Mouse (Mus musculus) heart, embryonic 16.5 days (tissue): ENCODE results near the gene Htra1. TPM values are rescaled to one million over a fixed set of nuclear protein-coding genes. Genes with fewer than 3 reads are reported as not detected.

Experiments
- ATAC-seq: fragments of 200-750 bp; cut with Nextera tagmentation; replicated peaks from 2 replicates; pipeline ENCODE4 v1.8.0; 2017; ENCODE audit warnings: moderate number of reproducible peaks; ENCODE audit not compliant: insufficient read depth, low FRiP score; ENCODE audit errors: extremely low read depth
- H3K27ac ChIP-seq: fragments of 300-500 bp; sonication (generic); 2 replicates; pipeline ENCODE4 v1.5.1; 2014; ENCODE audit warnings: mild to moderate bottlenecking, low read length, control low read depth, moderate library complexity
- H3K27me3 ChIP-seq: fragments of 300-500 bp; sonication (generic); 2 replicates; pipeline ENCODE4 v1.6.1; 2014; ENCODE audit warnings: low read length, mixed read lengths; ENCODE audit not compliant: control insufficient read depth, insufficient read depth
- H3K36me3 ChIP-seq: fragments of 300-500 bp; sonication (generic); 2 replicates; pipeline ENCODE4 v1.6.1; 2014; ENCODE audit not compliant: control insufficient read depth, insufficient read depth
- H3K4me1 ChIP-seq: fragments of 300-500 bp; sonication (generic); 2 replicates; pipeline ENCODE4 v1.6.1; 2014; ENCODE audit warnings: low read length, mixed read lengths; ENCODE audit not compliant: control insufficient read depth, insufficient read depth
- H3K4me2 ChIP-seq: fragments of 300-500 bp; sonication (generic); 2 replicates; pipeline ENCODE4 v1.6.1; 2014; ENCODE audit warnings: low read depth, mild to moderate bottlenecking, control low read depth, low read length
- H3K4me3 ChIP-seq: fragments of 300-500 bp; sonication (generic); 2 replicates; pipeline ENCODE4 v1.5.1; 2014; ENCODE audit warnings: mild to moderate bottlenecking, control low read depth, low read length
- H3K9ac ChIP-seq: fragments of 300-500 bp; sonication (generic); 2 replicates; pipeline ENCODE4 v1.6.1; 2014; ENCODE audit warnings: low read length, control low read depth
- H3K9me3 ChIP-seq: fragments of 300-500 bp; sonication (generic); replicated peaks from 2 replicates; pipeline ENCODE4 v1.6.1; 2016; ENCODE audit warnings: low read length; ENCODE audit not compliant: control insufficient read depth
- WGBS: fragments of 180-500 bp; shearing (Covaris S2); extraction: QIAGEN DNeasy Blood & Tissue Kit; methylation state at CpG from one replicate; pipeline ENCODE4 v1.1.7; 2014; 5-methylcytosine and 5-hydroxymethylcytosine counted together
- polyA plus RNA-seq: library from polyadenylated mRNA; unstranded; fragments of >200 nt; fragmentation: Nextera tagmentation; extraction: Ambion mirVana; gene quantifications from 2 replicates; pipeline ENCODE4 v1.2.1, GENCODE M21; 2015

The Htra1 gene
- 63.4 and 65.6 TPM in 2 replicates for polyA plus RNA-seq

DNA sequence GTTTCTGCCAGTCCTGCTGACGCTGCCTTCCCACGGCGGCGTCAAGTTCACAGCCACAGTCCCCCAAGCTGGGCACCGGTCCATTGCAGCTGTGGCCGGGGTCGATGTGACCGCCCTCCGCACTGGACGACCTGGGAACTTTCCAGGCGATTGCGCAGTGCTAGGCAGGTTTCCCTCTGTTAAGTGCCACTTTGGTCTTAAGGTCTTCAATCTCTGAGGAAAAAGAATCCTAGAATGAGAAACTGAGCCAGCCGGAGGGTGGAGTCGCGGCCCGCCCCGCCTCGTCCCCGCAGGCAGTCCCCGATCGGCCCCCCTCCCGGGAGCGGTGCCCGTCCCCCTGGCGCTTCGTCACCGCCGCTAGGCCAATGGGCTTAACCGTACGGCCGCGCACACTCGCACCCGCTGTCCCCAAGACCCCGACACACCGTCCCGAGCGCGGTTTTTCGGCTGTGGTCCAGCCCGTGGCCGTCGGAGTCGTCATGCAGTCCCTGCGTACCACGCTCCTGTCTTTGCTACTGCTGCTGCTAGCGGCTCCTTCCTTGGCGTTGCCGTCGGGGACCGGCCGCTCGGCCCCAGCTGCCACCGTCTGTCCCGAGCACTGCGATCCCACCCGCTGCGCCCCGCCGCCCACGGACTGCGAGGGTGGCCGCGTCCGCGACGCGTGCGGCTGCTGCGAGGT, at the start of gene Htra1:
TSS of gene Htra1 (plus strand) at position 319 of the 679 bp plus-strand sequence.
- peak within 1 kb of the TSS; percentile 65 for H3K4me3 ChIP-seq
- peaks cover 13% of the 10 kb centered on the region for H3K27me3 ChIP-seq
- WGBS, result under 1% methylated on average over 70 of the region's 70 CpGs
- peak within 1 kb of the TSS; percentile 71 for H3K9ac ChIP-seq
- H3K36me3 ChIP-seq, result no peaks in the 10 kb centered on the region
- no peaks in the 10 kb centered on the region for H3K9me3 ChIP-seq
- peak within 1 kb of the TSS; percentile 84 for H3K4me2 ChIP-seq
- H3K4me1 ChIP-seq, result peaks cover 19% of the 10 kb centered on the region
- peak within 1 kb of the TSS; percentile 15; the same call in 1 of the 2 replicates for H3K27ac ChIP-seq
- ATAC-seq, result peak; percentile 88

DNA sequence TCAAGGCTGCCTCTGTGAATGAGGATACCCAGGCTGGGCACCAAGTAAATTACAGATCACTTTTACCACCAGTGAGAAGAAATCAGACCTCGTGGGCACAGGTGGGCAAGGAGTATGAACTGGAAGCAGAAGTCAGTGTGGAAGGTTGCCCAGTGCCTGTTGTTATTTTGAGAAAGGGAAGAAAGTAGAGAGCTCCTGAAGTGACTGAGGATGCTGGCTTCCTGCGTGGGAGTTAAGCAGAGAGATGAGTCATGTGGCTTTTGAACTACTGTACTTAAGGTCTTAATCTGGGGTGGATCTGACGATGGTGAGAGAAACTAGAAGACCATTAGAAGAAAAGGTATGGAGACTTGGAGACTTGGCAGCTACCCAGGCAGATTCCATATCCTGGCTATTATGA, 49.7 kb upstream of the Htra1 start:
- no peak overlapping the region for H3K27ac ChIP-seq
- no peaks in the 10 kb centered on the region for H3K27me3 ChIP-seq
- H3K36me3 ChIP-seq, result peaks cover 12% of the 10 kb centered on the region
- H3K9ac ChIP-seq, result no peak overlapping the region
- H3K4me1 ChIP-seq, result peaks cover 18% of the 10 kb centered on the region
- no peak overlapping the region for H3K4me2 ChIP-seq
- 56% methylated on average over 3 of the region's 3 CpGs for WGBS
- no peaks in the 10 kb centered on the region for H3K9me3 ChIP-seq
- no peak overlapping the region for H3K4me3 ChIP-seq
- ATAC-seq, result no peak

DNA sequence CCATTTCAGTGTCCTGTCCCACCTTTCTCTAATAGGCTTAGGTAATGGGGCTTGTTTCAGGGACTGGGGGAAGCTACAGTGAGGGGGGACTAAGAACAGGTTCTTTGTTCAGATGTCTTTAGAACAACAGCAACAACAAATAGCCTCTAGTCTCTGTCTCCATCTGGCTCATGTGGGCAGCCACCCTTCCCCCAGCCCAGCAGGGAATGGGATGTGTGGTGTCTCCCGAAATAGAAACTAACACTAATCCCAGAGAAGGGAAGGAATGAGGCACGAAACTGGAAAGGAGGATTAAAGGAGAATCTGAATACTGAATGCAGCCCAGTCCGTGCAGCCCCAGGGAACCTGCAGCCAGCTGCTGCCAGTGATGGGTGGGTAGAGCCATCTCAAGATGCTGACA, 48.0 kb upstream of the Htra1 start:
- Histone ChIP-seq H3K27ac (peak overlapping the region; percentile 93), H3K27me3 (no peaks in the 10 kb centered on the region), H3K4me1 (peaks cover 18% of the 10 kb centered on the region), H3K4me2 (peak overlapping the region; percentile 54), H3K36me3 (peaks cover 10% of the 10 kb centered on the region), H3K4me3 (no peak overlapping the region), H3K9me3 (no peaks in the 10 kb centered on the region), H3K9ac (peak overlapping the region; percentile 59; the same call in 1 of the 2 replicates)
- peak; percentile 86 for ATAC-seq
- WGBS, result 17% methylated on average over 3 of the region's 3 CpGs

- ATAC-seq, result no peak
- WGBS, result 14% methylated on average over 2 of the region's 2 CpGs
- H3K4me2 ChIP-seq, result no peak overlapping the region
- H3K9ac ChIP-seq, result no peak overlapping the region
- H3K27me3 ChIP-seq, result no peaks in the 10 kb centered on the region
- H3K36me3 ChIP-seq, result peaks cover 13% of the 10 kb centered on the region
- no peak overlapping the region for H3K4me3 ChIP-seq
- H3K9me3 ChIP-seq, result no peaks in the 10 kb centered on the region
- peaks cover 18% of the 10 kb centered on the region for H3K4me1 ChIP-seq
- H3K27ac ChIP-seq, result no peak overlapping the region
These were observed 45.0 kb upstream of the Htra1 start for GRCm38 (mm10) chr7:130890871-130891270.

DNA sequence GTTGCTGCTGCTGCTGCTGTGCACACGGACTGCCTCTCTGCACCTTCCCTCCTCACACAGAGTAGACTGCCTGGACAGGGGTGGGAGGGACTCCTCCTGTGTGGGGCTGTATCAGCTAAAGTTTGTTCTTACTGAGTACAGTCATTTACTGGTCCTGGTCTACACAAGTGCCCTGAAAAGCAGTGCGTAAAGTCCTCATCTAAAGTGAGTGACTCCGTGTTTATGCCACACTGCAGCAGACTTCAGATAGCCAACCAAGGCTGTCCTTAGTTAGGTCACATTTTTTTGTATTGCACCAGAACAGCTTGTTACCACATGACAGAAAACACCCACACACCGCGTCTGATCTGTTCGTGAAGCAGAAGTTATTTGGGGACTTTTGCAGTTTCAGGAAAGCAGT, 42.9 kb upstream of the Htra1 start:
- no peak overlapping the region for H3K9ac ChIP-seq
- H3K4me3 ChIP-seq, result no peak overlapping the region
- WGBS, result 66% methylated on average over 6 of the region's 6 CpGs
- H3K9me3 ChIP-seq, result no peaks in the 10 kb centered on the region
- peaks cover 14% of the 10 kb centered on the region for H3K4me1 ChIP-seq
- no peak for ATAC-seq
- H3K27me3 ChIP-seq, result no peaks in the 10 kb centered on the region
- H3K4me2 ChIP-seq, result no peak overlapping the region
- no peak overlapping the region for H3K27ac ChIP-seq
- H3K36me3 ChIP-seq, result peaks cover 19% of the 10 kb centered on the region; the same call in 1 of the 2 replicates

DNA sequence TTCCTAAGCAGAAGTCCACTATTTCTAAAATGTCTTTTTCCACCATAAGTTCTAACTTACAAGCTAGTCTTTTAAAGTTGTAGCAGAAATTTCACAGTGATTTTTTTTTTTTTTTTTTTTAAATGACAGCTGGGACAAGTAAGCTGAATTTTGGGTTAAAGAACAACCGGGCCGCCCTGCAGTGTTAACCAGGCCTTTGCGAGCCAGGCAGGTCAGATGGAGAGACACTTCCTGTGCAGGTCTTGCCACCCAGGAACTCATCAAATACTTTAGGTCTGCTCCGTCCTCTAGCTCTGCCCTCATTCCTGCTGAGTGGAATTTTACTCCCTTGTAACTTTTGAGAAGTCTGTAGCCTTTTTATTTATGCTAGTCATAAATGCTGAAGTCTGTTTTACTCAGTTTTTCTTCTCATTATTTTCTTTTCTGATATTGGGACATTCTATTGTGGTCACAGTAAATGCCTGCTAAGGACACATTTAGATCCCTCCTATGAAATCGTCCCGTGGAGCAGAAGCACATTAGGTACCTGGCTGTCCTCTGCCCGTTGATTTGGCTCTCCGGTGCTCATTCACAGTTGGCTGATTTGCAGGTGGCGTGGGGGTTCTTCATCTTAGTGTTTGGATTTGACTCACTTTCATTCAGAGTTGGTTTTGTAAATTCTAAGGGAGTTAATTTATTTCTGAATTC, 40.8 kb upstream of the Htra1 start:
- WGBS, result 87% methylated on average over 9 of the region's 9 CpGs
- Histone ChIP-seq H3K27me3 (no peaks in the 10 kb centered on the region), H3K4me1 (peaks cover 4% of the 10 kb centered on the region; the same call in 1 of the 2 replicates), H3K9ac (no peak overlapping the region), H3K4me2 (no peak overlapping the region), H3K27ac (no peak overlapping the region), H3K36me3 (peaks cover 25% of the 10 kb centered on the region; the same call in 1 of the 2 replicates), H3K9me3 (no peaks in the 10 kb centered on the region), H3K4me3 (no peak overlapping the region)
- ATAC-seq, result no peak

DNA sequence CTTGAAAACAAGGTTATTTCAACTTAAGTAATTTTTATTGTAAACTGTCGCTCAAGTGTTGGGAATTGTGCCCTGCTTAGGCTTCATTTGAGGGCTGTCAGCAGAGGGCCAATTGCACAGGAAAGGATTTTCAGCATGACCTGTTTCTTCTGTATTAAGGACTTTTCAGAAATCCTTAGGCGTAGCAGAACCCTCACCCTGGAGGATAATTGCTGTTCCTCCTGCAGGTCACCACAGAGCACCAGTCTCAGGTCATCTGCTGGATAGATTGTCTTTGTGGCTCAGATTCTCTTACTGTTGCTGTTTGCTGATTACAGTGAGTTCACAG, 40.3 kb upstream of the Htra1 start:
- ATAC-seq, result no peak
- 88% methylated on average over 2 of the region's 2 CpGs for WGBS
- Histone ChIP-seq H3K36me3 (peaks cover 25% of the 10 kb centered on the region; the same call in 1 of the 2 replicates), H3K4me2 (no peak overlapping the region), H3K9me3 (no peaks in the 10 kb centered on the region), H3K9ac (no peak overlapping the region), H3K4me3 (no peak overlapping the region), H3K27me3 (no peaks in the 10 kb centered on the region), H3K4me1 (no peaks in the 10 kb centered on the region), H3K27ac (no peak overlapping the region)

DNA sequence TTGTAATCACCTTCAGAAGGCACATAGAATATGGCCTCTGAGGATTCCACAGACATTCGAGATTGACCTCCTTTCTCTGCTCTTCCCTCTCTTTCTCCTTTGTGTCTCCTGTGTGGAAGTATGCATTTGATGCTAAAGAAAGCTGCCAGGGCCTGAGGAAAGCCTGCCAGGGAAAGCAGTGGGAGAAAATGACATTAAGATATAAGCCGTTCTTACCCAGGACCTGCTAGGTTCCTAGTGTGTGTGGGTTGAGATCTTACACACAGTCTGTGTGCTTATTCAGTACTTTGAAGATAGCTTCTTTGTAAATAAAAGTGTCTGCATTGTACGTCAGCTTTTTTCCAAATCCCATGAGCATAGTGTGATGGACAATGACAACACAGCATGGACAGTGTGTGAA, 39.8 kb upstream of the Htra1 start:
- WGBS, result 85% methylated on average over 3 of the region's 3 CpGs
- Histone ChIP-seq H3K27ac (no peak overlapping the region), H3K27me3 (no peaks in the 10 kb centered on the region), H3K36me3 (peaks cover 25% of the 10 kb centered on the region; the same call in 1 of the 2 replicates), H3K9me3 (no peaks in the 10 kb centered on the region), H3K4me1 (no peaks in the 10 kb centered on the region), H3K9ac (no peak overlapping the region), H3K4me3 (no peak overlapping the region), H3K4me2 (no peak overlapping the region)
- ATAC-seq, result no peak

DNA sequence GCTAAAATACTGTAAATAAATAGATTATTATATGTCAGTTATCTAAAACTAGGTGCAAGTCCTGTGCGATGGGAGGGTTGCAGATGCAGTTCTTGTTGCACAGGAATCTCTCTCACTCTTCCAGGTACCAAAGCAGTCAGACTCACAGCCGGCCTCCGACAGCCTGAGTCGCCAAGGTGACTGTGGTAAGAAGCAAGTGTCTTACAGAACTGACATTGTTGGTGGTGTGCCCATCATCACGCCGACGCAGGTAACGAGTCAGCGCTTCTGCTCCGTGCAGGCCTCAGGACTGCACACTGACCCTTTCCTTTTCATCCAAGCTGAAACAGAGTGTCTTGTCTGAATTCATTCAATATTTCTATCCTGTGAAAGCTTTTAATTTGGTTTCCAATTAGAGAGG, 38.7 kb upstream of the Htra1 start:
- Histone ChIP-seq H3K9ac (no peak overlapping the region), H3K27me3 (no peaks in the 10 kb centered on the region), H3K4me3 (no peak overlapping the region), H3K27ac (no peak overlapping the region), H3K36me3 (peaks cover 29% of the 10 kb centered on the region), H3K9me3 (no peaks in the 10 kb centered on the region), H3K4me2 (no peak overlapping the region), H3K4me1 (no peaks in the 10 kb centered on the region)
- 87% methylated on average over 10 of the region's 10 CpGs for WGBS
- no peak for ATAC-seq
